Mouse (Mus musculus) erythroblast, embryonic 14.5 days (primary cell): ENCODE measurements around the gene Cfap97d1. TPM values are rescaled to one million over a fixed set of nuclear protein-coding genes. Genes with fewer than 3 reads are reported as not detected.

Experiments
- H3K27me3 ChIP-seq: 2 replicates; pipeline ENCODE4 v1.6.1; 2012; ENCODE audit warnings: inconsistent platforms; ENCODE audit not compliant: control insufficient read depth
- H3K36me3 ChIP-seq: 2 replicates; pipeline ENCODE4 v1.6.1; 2012; ENCODE audit warnings: mild to moderate bottlenecking, inconsistent platforms; ENCODE audit not compliant: control insufficient read depth
- H3K4me1 ChIP-seq: 2 replicates; pipeline ENCODE4 v1.6.1; 2012; ENCODE audit warnings: inconsistent platforms; ENCODE audit not compliant: control insufficient read depth
- H3K4me3 ChIP-seq: replicated peaks from 2 replicates; pipeline ENCODE3; 2012; ENCODE audit warnings: moderate library complexity, mild to moderate bottlenecking, inconsistent platforms
- H3K9me3 ChIP-seq: 2 replicates; pipeline ENCODE4 v1.6.1; 2012; ENCODE audit warnings: low read length, inconsistent platforms, mixed read lengths; ENCODE audit not compliant: control insufficient read depth
- GATA1 ChIP-seq: IDR thresholded peaks from 2 replicates; pipeline ENCODE4 v1.6.1; 2012; ENCODE audit warnings: low read length, inconsistent platforms, mixed read lengths
- TAL1 ChIP-seq: IDR thresholded peaks from 3 replicates; pipeline ENCODE4 v1.6.1; 2012; ENCODE audit warnings: low read length, inconsistent platforms, mixed read lengths
- polyA plus RNA-seq: library from polyadenylated mRNA; stranded (reverse); fragments of >175 nt; gene quantifications from 2 replicates; pipeline ENCODE4 v1.2.3, GENCODE M21; 2012

Gene Cfap97d1
- polyA plus RNA-seq, 1 experiment, result not detected

DNA sequence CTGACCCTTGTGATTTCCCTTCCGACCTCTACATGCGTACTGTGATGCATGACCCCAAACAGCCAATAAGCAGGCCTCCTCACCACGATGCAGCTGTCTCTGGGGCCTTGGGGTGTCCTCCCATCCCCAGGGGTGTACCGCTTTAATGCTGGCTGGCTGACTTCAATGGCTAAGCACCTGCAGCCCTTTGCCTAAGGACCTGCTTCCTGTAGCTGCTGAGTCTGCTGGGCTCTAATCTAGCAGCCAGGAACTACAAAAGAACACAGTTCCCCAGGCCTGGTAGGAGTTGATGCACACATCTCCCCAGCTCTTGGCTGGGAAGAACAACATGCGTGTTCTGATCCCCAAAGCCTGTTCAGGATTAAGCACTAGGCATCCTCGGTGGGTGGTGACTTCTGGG is 31.4 kb downstream of the Cfap97d1 start:
- TF ChIP-seq GATA1, result no peak
- no peak for TF ChIP-seq TAL1
- H3K36me3 ChIP-seq, result no peaks in the 10 kb centered on the region
- H3K4me3 ChIP-seq, result no peak overlapping the region
- H3K27me3 ChIP-seq, result peaks cover 2% of the 10 kb centered on the region; the same call in 1 of the 2 replicates
- H3K4me1 ChIP-seq, result no peaks in the 10 kb centered on the region
- H3K9me3 ChIP-seq, result no peaks in the 10 kb centered on the region

DNA sequence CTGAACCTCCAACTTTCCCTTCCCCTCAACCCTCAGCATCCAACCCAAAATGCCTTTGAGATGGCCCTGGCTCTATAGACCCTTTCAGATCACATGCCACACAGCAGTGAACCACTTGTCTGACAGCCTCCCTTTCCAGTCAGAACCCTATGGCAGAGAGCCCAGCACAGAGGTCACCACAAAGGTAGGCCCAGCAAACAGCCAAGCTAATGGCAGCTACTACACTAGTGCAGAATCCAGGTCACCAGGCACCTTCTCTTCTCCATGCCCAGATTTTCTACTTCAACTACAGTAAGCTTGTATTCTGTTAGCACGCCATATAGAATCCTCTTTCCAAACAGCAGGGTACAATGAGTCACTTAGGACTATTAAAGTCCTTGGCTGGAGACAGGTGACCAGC is 32.1 kb downstream of the Cfap97d1 start:
- Histone ChIP-seq H3K36me3 (no peaks in the 10 kb centered on the region), H3K27me3 (peaks cover 2% of the 10 kb centered on the region; the same call in 1 of the 2 replicates), H3K4me3 (no peak overlapping the region), H3K4me1 (no peaks in the 10 kb centered on the region), H3K9me3 (no peaks in the 10 kb centered on the region)
- TF ChIP-seq TAL1 (no peak), GATA1 (no peak)

DNA sequence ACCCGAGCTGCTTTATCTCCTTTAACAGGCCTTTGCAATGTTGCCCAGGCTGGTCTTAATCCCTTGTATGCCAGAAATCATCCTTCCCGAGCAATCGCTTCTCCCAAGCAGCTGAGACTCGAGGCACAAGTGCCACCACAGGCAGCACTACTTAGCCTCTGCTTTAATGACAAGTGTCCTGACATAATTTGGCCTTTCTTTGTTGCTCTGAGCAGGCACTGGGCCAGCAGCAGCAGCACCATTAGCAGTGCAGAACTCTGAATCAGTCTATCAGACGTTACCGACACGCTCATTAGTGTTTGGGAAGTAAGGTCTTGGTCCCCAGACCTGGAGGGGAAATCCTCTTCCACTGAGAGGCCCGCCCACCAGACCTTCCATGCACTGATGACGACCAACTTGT is 35.7 kb downstream of the Cfap97d1 start:
- Histone ChIP-seq H3K4me3 (no peak overlapping the region), H3K27me3 (peaks cover 15% of the 10 kb centered on the region)
- TF ChIP-seq GATA1 (no peak), TAL1 (no peak)

DNA sequence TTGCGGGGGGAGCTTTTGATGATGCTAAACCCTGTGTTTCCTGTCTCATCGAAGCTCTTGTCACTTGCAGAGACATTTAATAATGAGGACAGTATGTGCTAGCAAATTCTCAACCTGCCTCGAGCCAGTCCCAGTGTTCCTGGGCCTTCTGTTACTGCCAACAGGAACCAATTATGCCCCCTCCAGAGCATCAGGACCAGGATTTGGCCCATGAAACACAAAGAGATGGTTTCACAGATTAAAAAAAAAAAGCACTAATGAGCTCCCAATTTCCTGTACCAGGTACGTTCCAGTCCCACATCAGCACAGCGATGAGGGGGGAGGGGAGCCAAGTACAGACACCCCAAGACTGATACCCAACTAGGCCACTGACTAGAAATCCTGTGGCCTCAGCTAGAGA is 37.1 kb downstream of the Cfap97d1 start:
- Histone ChIP-seq H3K27me3 (peaks cover 30% of the 10 kb centered on the region), H3K4me3 (no peak overlapping the region), H3K4me1 (peaks cover under 1% of the 10 kb centered on the region; the same call in 1 of the 2 replicates), H3K9me3 (no peaks in the 10 kb centered on the region; the same call in 1 of the 2 replicates), H3K36me3 (no peaks in the 10 kb centered on the region)
- TF ChIP-seq GATA1, result no peak
- TF ChIP-seq TAL1, result no peak

More for the DNA sequence above, 35.7 kb downstream of the Cfap97d1 start:
- H3K4me1 ChIP-seq, result no peaks in the 10 kb centered on the region
- no peaks in the 10 kb centered on the region for H3K9me3 ChIP-seq
- no peaks in the 10 kb centered on the region for H3K36me3 ChIP-seq

DNA sequence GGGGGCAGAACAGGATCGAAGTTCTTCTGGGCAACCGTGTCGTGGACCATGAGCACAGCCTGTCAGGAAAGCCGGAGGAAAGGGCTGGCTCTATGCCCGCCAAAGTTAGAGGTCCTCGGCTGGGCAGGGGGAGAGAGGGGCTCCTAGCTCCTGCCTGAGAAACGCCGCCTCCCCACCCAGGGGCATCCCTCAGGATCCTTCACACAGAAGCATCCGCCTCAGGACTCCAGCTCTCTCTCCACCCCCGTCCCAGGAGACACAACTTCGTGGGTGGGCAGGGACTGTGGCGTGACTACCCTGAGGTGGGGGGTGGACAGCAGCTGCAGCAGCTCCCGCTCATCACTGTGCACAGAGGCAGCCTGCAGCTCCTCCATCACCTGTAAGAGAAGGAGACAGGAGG is 39.3 kb downstream of the Cfap97d1 start:
- H3K4me1 ChIP-seq, result peaks cover 8% of the 10 kb centered on the region
- no peaks in the 10 kb centered on the region; the same call in 1 of the 2 replicates for H3K9me3 ChIP-seq
- peaks cover 52% of the 10 kb centered on the region for H3K27me3 ChIP-seq
- H3K4me3 ChIP-seq, result no peak overlapping the region
- H3K36me3 ChIP-seq, result no peaks in the 10 kb centered on the region
- no peak for TF ChIP-seq GATA1
- TF ChIP-seq TAL1, result no peak

DNA sequence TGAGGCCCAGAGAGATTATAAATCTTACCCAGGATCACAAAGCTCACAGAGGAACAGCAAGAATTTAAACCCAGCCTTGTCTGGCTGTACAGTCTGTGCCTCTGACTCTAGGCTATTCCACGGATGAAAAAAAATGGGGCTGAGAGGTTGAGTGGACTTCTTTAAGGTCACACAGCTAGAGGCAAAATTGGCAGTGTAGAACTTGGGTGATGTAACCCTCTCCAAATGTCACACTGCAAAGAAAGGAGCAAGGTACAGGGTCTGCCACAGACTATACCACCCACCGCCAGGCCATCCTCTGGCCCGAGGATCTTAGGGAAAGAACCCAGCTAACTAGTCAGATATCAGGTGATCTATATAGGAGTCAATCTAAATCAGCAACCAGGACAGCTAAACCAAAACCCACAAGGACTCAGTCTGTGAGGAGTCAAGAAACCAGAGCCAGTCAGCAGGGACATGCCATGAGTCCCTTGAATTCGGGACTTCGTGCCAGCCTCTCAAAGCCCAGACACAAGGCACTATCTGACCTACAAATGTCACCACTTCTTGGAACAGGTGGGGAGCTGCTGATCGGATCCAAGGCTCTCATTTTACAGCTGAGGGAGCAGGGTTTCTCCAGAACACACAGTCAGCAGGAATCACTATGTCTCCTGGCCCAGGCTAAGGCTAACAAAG is 40.1 kb downstream of the Cfap97d1 start:
- peaks cover 57% of the 10 kb centered on the region for H3K27me3 ChIP-seq
- TF ChIP-seq GATA1 (no peak), TAL1 (no peak)
- no peaks in the 10 kb centered on the region; the same call in 1 of the 2 replicates for H3K9me3 ChIP-seq
- no peaks in the 10 kb centered on the region for H3K36me3 ChIP-seq
- H3K4me1 ChIP-seq, result peaks cover 12% of the 10 kb centered on the region
- H3K4me3 ChIP-seq, result no peak overlapping the region

DNA sequence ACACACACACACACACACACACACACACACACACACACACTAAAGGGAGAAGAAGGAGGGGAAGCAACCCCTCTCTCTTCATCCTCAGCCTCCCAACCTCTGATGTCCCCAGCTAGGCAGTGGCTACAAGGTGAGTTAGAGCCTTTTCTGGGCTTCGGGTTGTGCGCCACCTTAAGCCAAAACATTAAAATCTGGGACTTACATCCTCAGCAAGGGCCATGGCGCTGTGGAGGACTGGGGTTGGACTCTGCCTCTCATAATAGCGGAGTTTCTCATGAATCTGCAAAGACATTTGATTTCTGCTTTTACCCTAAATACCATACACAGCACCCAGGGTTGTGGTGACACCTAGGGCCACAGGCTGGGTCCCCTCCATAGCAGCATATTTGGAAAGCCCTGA is 40.8 kb downstream of the Cfap97d1 start:
- H3K4me1 ChIP-seq, result peaks cover 14% of the 10 kb centered on the region
- TF ChIP-seq TAL1 (no peak), GATA1 (no peak)
- H3K36me3 ChIP-seq, result no peaks in the 10 kb centered on the region
- H3K4me3 ChIP-seq, result no peak overlapping the region
- no peaks in the 10 kb centered on the region; the same call in 1 of the 2 replicates for H3K9me3 ChIP-seq
- H3K27me3 ChIP-seq, result peaks cover 59% of the 10 kb centered on the region

DNA sequence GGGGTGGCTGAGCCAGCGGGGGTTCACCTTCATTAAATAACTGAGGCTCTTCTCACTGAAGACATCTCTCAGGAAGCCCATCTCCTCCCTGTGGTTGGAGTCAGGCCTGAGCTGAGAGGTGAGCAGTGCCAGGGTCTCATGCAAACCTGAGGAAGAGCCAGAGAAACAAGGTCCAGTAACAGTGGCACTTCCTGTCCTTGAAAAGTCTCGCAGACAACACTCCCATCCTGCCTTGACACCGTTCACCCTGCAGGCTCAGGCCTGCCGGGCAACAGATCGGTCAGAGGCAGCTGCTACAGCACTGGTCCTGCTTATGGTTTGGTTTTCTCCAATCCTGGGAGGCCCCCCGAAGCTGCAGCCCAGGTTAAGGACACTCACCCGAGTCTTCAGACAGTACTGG is 41.3 kb downstream of the Cfap97d1 start:
- Histone ChIP-seq H3K9me3 (no peaks in the 10 kb centered on the region; the same call in 1 of the 2 replicates), H3K36me3 (no peaks in the 10 kb centered on the region), H3K27me3 (peaks cover 63% of the 10 kb centered on the region), H3K4me1 (peaks cover 14% of the 10 kb centered on the region), H3K4me3 (no peak overlapping the region)
- TF ChIP-seq TAL1, result no peak
- TF ChIP-seq GATA1, result no peak

DNA sequence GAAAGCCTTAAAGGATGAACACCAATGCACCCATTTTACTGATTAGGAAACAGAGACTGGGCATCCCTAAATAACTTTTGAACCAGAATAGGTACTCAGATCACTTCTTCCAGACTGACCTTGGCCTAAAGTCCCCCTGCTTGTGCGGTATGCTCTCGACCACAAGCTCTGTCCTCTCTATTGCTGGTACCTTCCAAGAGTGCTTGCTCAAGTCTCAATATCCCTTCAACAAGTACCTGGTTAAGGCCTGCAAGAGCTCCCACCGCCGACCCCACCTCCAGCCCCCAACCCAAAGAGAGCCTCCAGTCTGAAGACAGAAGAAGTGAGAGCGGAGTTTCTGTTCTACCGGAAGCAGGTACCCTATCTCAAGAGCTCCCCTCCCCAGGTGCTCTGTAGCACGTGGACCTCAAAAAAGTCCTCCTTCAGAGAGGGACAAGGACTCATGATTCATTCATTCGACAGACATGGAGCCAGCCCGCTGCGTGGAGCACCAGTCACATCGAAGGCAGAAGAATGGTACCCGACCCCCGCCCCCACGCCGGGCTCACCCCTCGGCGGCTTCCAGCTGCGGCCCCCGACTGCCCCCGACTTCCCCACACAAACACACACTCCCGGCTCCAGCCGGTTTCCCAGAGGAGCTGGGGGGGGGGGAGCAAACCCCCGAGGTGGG is 42.0 kb downstream of the Cfap97d1 start:
- peaks cover 65% of the 10 kb centered on the region for H3K27me3 ChIP-seq
- H3K9me3 ChIP-seq, result no peaks in the 10 kb centered on the region; the same call in 1 of the 2 replicates
- H3K4me1 ChIP-seq, result peaks cover 14% of the 10 kb centered on the region
- peak overlapping the region; percentile 46 for H3K4me3 ChIP-seq
- H3K36me3 ChIP-seq, result no peaks in the 10 kb centered on the region
- no peak for TF ChIP-seq TAL1
- no peak for TF ChIP-seq GATA1
